Mouse (Mus musculus) limb, embryonic 12.5 days (tissue): Measurements from ENCODE around the gene Pla2g4d. TPM values are rescaled to one million over a fixed set of nuclear protein-coding genes. Genes with fewer than 3 reads are reported as not detected.

Experiments
- ATAC-seq: fragments of 200-750 bp; cut with Nextera tagmentation; 2 replicates; pipeline ENCODE4 v1.8.0; 2017; ENCODE audit warnings: low read depth, moderate TSS enrichment; ENCODE audit not compliant: insufficient number of reproducible peaks, insufficient read depth, low FRiP score, low TSS enrichment
- H3K27ac ChIP-seq: fragments of 300-500 bp; sonication (generic); 2 replicates; pipeline ENCODE4 v1.5.1; 2016; ENCODE audit warnings: mild to moderate bottlenecking, moderate library complexity
- H3K27me3 ChIP-seq: fragments of 300-500 bp; sonication (generic); 2 replicates; pipeline ENCODE4 v1.6.1; 2016; ENCODE audit warnings: mild to moderate bottlenecking, moderate library complexity
- H3K36me3 ChIP-seq: fragments of 300-500 bp; sonication (generic); 2 replicates; pipeline ENCODE4 v1.6.1; 2016; ENCODE audit warnings: mild to moderate bottlenecking, moderate library complexity
- H3K4me1 ChIP-seq: fragments of 300-500 bp; sonication (generic); replicated peaks from 2 replicates; pipeline ENCODE4 v1.6.1; 2016
- H3K4me2 ChIP-seq: fragments of 300-500 bp; sonication (generic); 2 replicates; pipeline ENCODE4 v1.6.1; 2016; ENCODE audit warnings: mild to moderate bottlenecking, moderate library complexity
- H3K4me3 ChIP-seq: fragments of 300-500 bp; sonication (generic); replicated peaks from 2 replicates; pipeline ENCODE4 v1.5.1; 2016; ENCODE audit warnings: mild to moderate bottlenecking
- H3K9ac ChIP-seq: fragments of 300-500 bp; sonication (generic); replicated peaks from 2 replicates; pipeline ENCODE4 v1.6.1; 2016; ENCODE audit warnings: mild to moderate bottlenecking, moderate library complexity
- H3K9me3 ChIP-seq: fragments of 300-500 bp; sonication (generic); 2 replicates; pipeline ENCODE4 v1.6.1; 2016; ENCODE audit warnings: mild to moderate bottlenecking, moderate library complexity
- WGBS: fragments of 180-500 bp; shearing (Covaris S2); methylation state at CpG from one replicate; pipeline ENCODE4 v1.1.7; 2016; 5-methylcytosine and 5-hydroxymethylcytosine counted together
- polyA plus RNA-seq: library from polyadenylated mRNA; unstranded; fragments of >200 nt; fragmentation: Nextera tagmentation; extraction: Ambion mirVana; gene quantifications from 2 replicates; pipeline ENCODE4 v1.2.1, GENCODE M21; 2016

Pla2g4d gene
- polyA plus RNA-seq, 1 experiment from 2014 or later: 0.14 TPM

DNA sequence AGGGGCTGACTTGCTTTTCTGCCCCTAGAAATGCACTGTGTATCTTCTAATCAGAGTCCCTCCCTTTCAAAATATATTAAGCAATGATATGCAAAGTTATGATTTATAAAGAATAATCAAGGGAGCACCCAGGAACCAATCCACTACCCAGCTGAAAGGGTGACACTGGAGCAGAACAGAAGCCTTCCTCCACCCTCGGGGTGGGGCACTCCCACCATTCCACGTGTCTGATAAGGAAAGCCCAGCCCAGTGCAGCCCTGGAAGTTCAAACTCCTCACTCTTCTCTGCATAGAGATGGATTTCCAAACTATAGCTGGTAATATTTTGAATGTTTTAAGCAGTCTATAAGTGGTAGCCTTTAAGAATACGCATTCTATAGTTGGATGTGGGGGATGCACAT lies 57.4 kb downstream of the Pla2g4d start:
- H3K4me1 ChIP-seq: no peaks in the 10 kb centered on the region
- no peak overlapping the region for H3K4me2 ChIP-seq
- 60% methylated on average over 3 of the region's 3 CpGs for whole genome bisulfite sequencing
- H3K9ac ChIP-seq: no peak overlapping the region
- ATAC-seq: no peak
- H3K4me3 ChIP-seq: no peak overlapping the region
- no peaks in the 10 kb centered on the region for H3K9me3 ChIP-seq
- H3K27ac ChIP-seq: no peak overlapping the region
- H3K36me3 ChIP-seq: no peaks in the 10 kb centered on the region
- no peaks in the 10 kb centered on the region for H3K27me3 ChIP-seq

Other genes starting within 250 kb of the Pla2g4d start
- 27.9 and 28.2 TPM in 2 replicates for gene Ehd4, start 134.6 kb downstream of the Pla2g4d start, polyA plus RNA-seq
- gene Pla2g4e, start 43.9 kb downstream of the Pla2g4d start, polyA plus RNA-seq: 0.06 TPM in 1 of 2 replicates, not detected in the other
- gene Pla2g4f, start 25.0 kb upstream of the Pla2g4d start, polyA plus RNA-seq: 0.15 and 0.23 TPM in 2 replicates
- 28.5 and 30.1 TPM in 2 replicates for gene Vps39, start 63.9 kb upstream of the Pla2g4d start, polyA plus RNA-seq
- 7.2 and 8.4 TPM in 2 replicates for gene Ganc, start 114.7 kb upstream of the Pla2g4d start, polyA plus RNA-seq
- gene Tmem87a, start 114.9 kb upstream of the Pla2g4d start, polyA plus RNA-seq: 9.5 and 10.4 TPM in 2 replicates
- 1.9 and 2.7 TPM in 2 replicates for gene Capn3, start 166.8 kb upstream of the Pla2g4d start, polyA plus RNA-seq